Comparison of ENCODE assay signal across 24 mouse cellular contexts in the genomic region with DNA sequence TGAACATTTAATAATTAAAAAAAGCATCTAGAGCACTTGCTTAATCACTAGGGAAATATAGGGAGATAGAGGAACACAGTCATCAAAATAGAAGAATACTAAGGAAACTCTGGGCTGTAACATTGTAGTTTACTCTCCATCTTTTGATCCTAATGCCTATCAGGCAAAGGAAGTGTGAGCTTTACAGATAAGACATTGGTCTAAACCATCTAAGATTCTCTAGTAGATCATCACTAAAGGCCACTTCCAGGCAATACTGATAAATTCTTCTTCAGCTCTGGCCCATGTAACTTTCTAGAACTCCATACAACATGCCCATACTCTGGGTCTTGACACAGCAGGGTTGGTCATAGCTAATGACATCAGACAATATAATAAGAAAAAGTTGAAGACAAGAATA.
"Had no signal": no experiment of that assay in that cellular context is flagged by ENCODE, and none has a peak within 500 bp of the region (broad histone marks: within the 10 kb centered on the region; RNA-seq: fewer than 3 reads in every experiment).

No protein-coding gene starts in this region.

- ATAC-seq: inflammation-experienced regulatory T-cells, adult 6 months; intestine, embryonic 16.5 days; midbrain, embryonic 15.5 days had no signal

- DNase-seq: kidney, adult 18-20 months; kidney, adult 9 months; kidney, postnatal 25 days; layer of hippocampus, postnatal 36 days; lung, adult 18-20 months; lung, postnatal 10 days; lung, postnatal 36 days; right cerebral cortex, adult 18-20 months; right cerebral cortex, postnatal 14 days; right cerebral cortex, postnatal 4 days; thymus, adult 2 months; thymus, postnatal 14 days; thymus, postnatal 4 days had no signal

- H3K4me1 ChIP-seq: midbrain, embryonic 12.5 days; midbrain, embryonic 15.5 days; neural tube, embryonic 12.5 days; neural tube, embryonic 15.5 days had no signal

- H3K4me2 ChIP-seq: lung, embryonic 15.5 days; midbrain, embryonic 12.5 days; midbrain, embryonic 15.5 days; neural tube, embryonic 12.5 days; neural tube, embryonic 15.5 days had no signal

- H3K9ac ChIP-seq: lung, embryonic 15.5 days; midbrain, embryonic 12.5 days; midbrain, embryonic 15.5 days; neural tube, embryonic 12.5 days; neural tube, embryonic 15.5 days had no signal

- H3K9me3 ChIP-seq: lung, embryonic 15.5 days; megakaryocyte, embryonic 14.5 days; midbrain, embryonic 12.5 days; midbrain, embryonic 15.5 days; neural tube, embryonic 12.5 days; neural tube, embryonic 15.5 days had no signal

- H3K27me3 ChIP-seq: lung, embryonic 15.5 days; megakaryocyte, embryonic 14.5 days; midbrain, embryonic 12.5 days; midbrain, embryonic 15.5 days; neural tube, embryonic 12.5 days; neural tube, embryonic 15.5 days had no signal

- H3K36me3 ChIP-seq: lung, embryonic 15.5 days had no signal

- H3K4me3 ChIP-seq: left cerebral cortex, adult 2 months; lung, embryonic 15.5 days; megakaryocyte, embryonic 14.5 days; midbrain, embryonic 12.5 days; midbrain, embryonic 15.5 days; neural tube, embryonic 12.5 days; neural tube, embryonic 15.5 days had no signal

- H3K27ac ChIP-seq: kidney, postnatal 0 days; left cerebral cortex, adult 2 months; lung, embryonic 15.5 days; midbrain, embryonic 12.5 days; midbrain, embryonic 15.5 days; neural tube, embryonic 12.5 days; neural tube, embryonic 15.5 days; stomach, postnatal 0 days had no signal
